28 mouse cellular contexts compared by ENCODE assay signal in genomic region chr1:153155364-153155763, GRCm38 (mm10). TPM values are rescaled to one million over a fixed set of nuclear protein-coding genes. Genes with fewer than 3 reads are reported as not detected.
DNase-seq lines count a peak whose midpoint lies in the region; ATAC-seq and TF ChIP-seq lines count a peak whose summit lies in the region.
"Had no signal": no experiment of that assay in that cellular context is flagged by ENCODE, and none has a peak within 500 bp of the region (broad histone marks: within the 10 kb centered on the region; RNA-seq: fewer than 3 reads in every experiment).

No protein-coding gene starts in this region.

- no peak overlapping the region for H3K4me2 ChIP-seq in lung, postnatal 0 days (replicated peaks; ENCODE audit: low read depth, low read length)
- H3K4me2 ChIP-seq: forebrain, embryonic 13.5 days; hindbrain, embryonic 12.5 days; intestine, embryonic 15.5 days had no signal

- H3K27ac ChIP-seq in lung, postnatal 0 days (ENCODE audit: low read length) = no peak overlapping the region
- H3K27ac ChIP-seq: forebrain, embryonic 13.5 days; hindbrain, embryonic 12.5 days; hindbrain, postnatal 0 days; intestine, embryonic 15.5 days; kidney, postnatal 0 days; liver, embryonic 14.5 days; midbrain, embryonic 10.5 days; stomach, postnatal 0 days had no signal

- WGBS in lung, postnatal 0 days = 72% methylated on average over 8 of the region's 8 CpGs

- H3K36me3 ChIP-seq in lung, postnatal 0 days (ENCODE audit: insufficient read depth, low read length) = no peaks in the 10 kb centered on the region
- H3K36me3 ChIP-seq: hindbrain, embryonic 12.5 days; intestine, embryonic 15.5 days; midbrain, embryonic 10.5 days had no signal

- no peaks in the 10 kb centered on the region for H3K9me3 ChIP-seq in lung, postnatal 0 days (ENCODE audit: low read length)
- H3K9me3 ChIP-seq: forebrain, embryonic 13.5 days; hindbrain, embryonic 12.5 days; intestine, embryonic 15.5 days; midbrain, embryonic 10.5 days had no signal

- peak; percentile 93 for DNase-seq in heart, adult 11 months
- DNase-seq in heart, postnatal 36 days = no peak
- peak; percentile 18 for DNase-seq in lung, postnatal 36 days
- no peak for DNase-seq in lung, postnatal 0 days (ENCODE audit: low spot score)
- DNase-seq in heart, postnatal 14 days = peak; percentile 30 to 54
- DNase-seq in kidney, adult 9 months = no peak
- DNase-seq in frontal cortex, postnatal 10 days (ENCODE audit: low spot score in 2 of 2) = no peak
- DNase-seq: adrenal gland, adult 8-10 months; B cell, adult 2 months; cerebellum, adult 2 months; cerebellum, postnatal 14 days; kidney, adult 2 months; layer of hippocampus, postnatal 36 days; liver; lung, adult 2 months; lung, postnatal 14 days; thymus, adult 18-20 months; thymus, postnatal 25 days had no signal

- ATAC-seq in lung, postnatal 0 days = no peak
- ATAC-seq: forebrain, embryonic 13.5 days; hindbrain, postnatal 0 days; intestine, embryonic 15.5 days; midbrain, embryonic 16.5 days had no signal

- intact Hi-C loops in heart, postnatal 36 days (cut with DNase I) = no loop called here
- intact Hi-C loops in heart, postnatal 14 days (cut with DNase I) = no loop called here

- no peak for TF ChIP-seq CTCF in lung, postnatal 0 days (IDR thresholded peaks at IDR 0.05)

- no peak overlapping the region for H3K9ac ChIP-seq in lung, postnatal 0 days (replicated peaks; ENCODE audit: low read depth)
- H3K9ac ChIP-seq: forebrain, embryonic 13.5 days; hindbrain, embryonic 12.5 days; intestine, embryonic 15.5 days; liver, embryonic 14.5 days had no signal

- H3K4me3 ChIP-seq in lung, postnatal 0 days (ENCODE audit: low read depth, low read length) = no peak overlapping the region
- H3K4me3 ChIP-seq: forebrain, embryonic 13.5 days; hindbrain, embryonic 12.5 days; intestine, embryonic 15.5 days; midbrain, embryonic 10.5 days had no signal

- no peaks in the 10 kb centered on the region; the same call in 1 of the 2 replicates for H3K4me1 ChIP-seq in lung, postnatal 0 days (ENCODE audit: insufficient read depth, low read depth, low read length)

- H3K27me3 ChIP-seq in lung, postnatal 0 days (replicated peaks; ENCODE audit: insufficient read depth, low read length) = no peaks in the 10 kb centered on the region
- H3K27me3 ChIP-seq: forebrain, embryonic 13.5 days; hindbrain, embryonic 12.5 days; intestine, embryonic 15.5 days had no signal

- no peak for TF ChIP-seq EP300 in lung, postnatal 0 days (IDR thresholded peaks at IDR 0.05)

RNA-seq across cellular contexts. Expression of gene Lamc2, which starts 30.9 kb away (rescaled TPM):
- 1 to 10 TPM; 6.3 to 7.7 TPM for total RNA-seq in heart, postnatal 36 days (2021)
- polyA plus RNA-seq in lung, postnatal 0 days (2015; fragmentation: Nextera tagmentation; extraction: Ambion mirVana) = 62.9 and 69.0 TPM in 2 replicates
- 10 to 100 TPM in 1 of 2 experiments, 1 to 10 TPM in 1; 6.9 to 10.7 TPM for total RNA-seq in heart, postnatal 14 days (2021)
- total RNA-seq: neutrophil, adult 5-6 weeks had no signal

Comparison
In these comparisons a context has a peak if more than half of its experiments do, and no peak if none do; other contexts are left out.
1. DNase-seq: peak in heart, adult 11 months (single experiment), lung, postnatal 36 days (single experiment) and heart, postnatal 14 days (2 of 2); none in heart, postnatal 36 days (0 of 2), lung, postnatal 0 days (single experiment), kidney, adult 9 months (single experiment) and frontal cortex, postnatal 10 days (0 of 2).